In genomic region chr1:58770111-58770720, GRCm38 (mm10) we compare ENCODE assay signal across 8 mouse cellular contexts. TPM values are rescaled to one million over a fixed set of nuclear protein-coding genes. Genes with fewer than 3 reads are reported as not detected.
DNase-seq lines count a peak whose midpoint lies in the region; ATAC-seq and TF ChIP-seq lines count a peak whose summit lies in the region.
"Had no signal": no experiment of that assay in that cellular context is flagged by ENCODE, and none has a peak within 500 bp of the region (broad histone marks: within the 10 kb centered on the region; RNA-seq: fewer than 3 reads in every experiment).

No protein-coding gene starts in this region.

- peak; percentile 46 for DNase-seq in midbrain, embryonic 10.5 days (ENCODE audit: low spot score)
- DNase-seq in Patski (ENCODE audit: low read depth, low spot score) = no peak
- DNase-seq in cerebellum, postnatal 10 days = peak; percentile 75 to 83
- DNase-seq in limb, embryonic 14.5 days (ENCODE audit: low spot score) = peak; percentile 42
- DNase-seq in retina, postnatal 1 day = peak; percentile 73

- no peak overlapping the region for H3K4me3 ChIP-seq in midbrain, embryonic 10.5 days
- H3K4me3 ChIP-seq in midbrain, embryonic 16.5 days (ENCODE audit: low read depth, low read length) = no peak overlapping the region
- no peak overlapping the region for H3K4me3 ChIP-seq in hindbrain, embryonic 12.5 days
- H3K4me3 ChIP-seq in limb, embryonic 14.5 days (replicated peaks; ENCODE audit: low read length) = no peak overlapping the region
- H3K4me3 ChIP-seq: heart, embryonic 13.5 days had no signal

- H3K9ac ChIP-seq in midbrain, embryonic 16.5 days (ENCODE audit: low read depth, low read length) = no peak overlapping the region
- H3K9ac ChIP-seq in hindbrain, embryonic 12.5 days = no peak overlapping the region
- no peak overlapping the region for H3K9ac ChIP-seq in limb, embryonic 14.5 days (ENCODE audit: low read depth, low read length, severe bottlenecking)
- H3K9ac ChIP-seq: heart, embryonic 13.5 days had no signal

- H3K27ac ChIP-seq in midbrain, embryonic 10.5 days (replicated peaks) = no peak overlapping the region
- H3K27ac ChIP-seq in midbrain, embryonic 16.5 days (ENCODE audit: low read length) = no peak overlapping the region
- H3K27ac ChIP-seq in hindbrain, embryonic 12.5 days = no peak overlapping the region
- H3K27ac ChIP-seq in limb, embryonic 14.5 days (replicated peaks; ENCODE audit: low read depth, low read length) = no peak overlapping the region
- H3K27ac ChIP-seq: heart, embryonic 13.5 days had no signal

- no peaks in the 10 kb centered on the region for H3K36me3 ChIP-seq in midbrain, embryonic 10.5 days
- H3K36me3 ChIP-seq in midbrain, embryonic 16.5 days (ENCODE audit: control insufficient read depth, insufficient read depth, low read length) = no peaks in the 10 kb centered on the region
- no peaks in the 10 kb centered on the region for H3K36me3 ChIP-seq in hindbrain, embryonic 12.5 days
- no peaks in the 10 kb centered on the region for H3K36me3 ChIP-seq in limb, embryonic 14.5 days (ENCODE audit: control insufficient read depth, insufficient read depth, low read length)
- H3K36me3 ChIP-seq: heart, embryonic 13.5 days had no signal

- no peak for ATAC-seq in midbrain, embryonic 16.5 days
- no peak for ATAC-seq in Patski
- 0 out of 2 replicates have a peak, but pooled peaks have one; percentile 26 for ATAC-seq in hindbrain, embryonic 12.5 days (ENCODE audit: low FRiP score)
- 0 out of 2 replicates have a peak, but pooled peaks have one; percentile 23 for ATAC-seq in limb, embryonic 14.5 days (ENCODE audit: low FRiP score, low read depth)

- CTCF ChIA-PET in Patski (lab: Charles Lee) = no interaction called here

- TF ChIP-seq POLR2A in limb, embryonic 14.5 days (IDR thresholded peaks at IDR 0.05; ENCODE audit: borderline replicate concordance, extremely low read depth, insufficient read depth, insufficient read length) = no peak

- peaks cover 7% of the 10 kb centered on the region; the same call in 1 of the 2 replicates for H3K4me1 ChIP-seq in midbrain, embryonic 10.5 days
- H3K4me1 ChIP-seq in midbrain, embryonic 16.5 days (ENCODE audit: control insufficient read depth, insufficient read depth, low read length) = no peaks in the 10 kb centered on the region
- no peaks in the 10 kb centered on the region for H3K4me1 ChIP-seq in hindbrain, embryonic 12.5 days
- no peaks in the 10 kb centered on the region for H3K4me1 ChIP-seq in limb, embryonic 14.5 days (ENCODE audit: control insufficient read depth, insufficient read depth, low read length)
- H3K4me1 ChIP-seq: heart, embryonic 13.5 days had no signal

- no peaks in the 10 kb centered on the region for H3K27me3 ChIP-seq in midbrain, embryonic 10.5 days (ENCODE audit: low read depth, poor library complexity, severe bottlenecking)
- H3K27me3 ChIP-seq in midbrain, embryonic 16.5 days (ENCODE audit: control insufficient read depth, insufficient read depth, low read depth, low read length) = no peaks in the 10 kb centered on the region
- no peaks in the 10 kb centered on the region for H3K27me3 ChIP-seq in Patski
- H3K27me3 ChIP-seq in hindbrain, embryonic 12.5 days = no peaks in the 10 kb centered on the region
- no peaks in the 10 kb centered on the region for H3K27me3 ChIP-seq in limb, embryonic 14.5 days (ENCODE audit: control insufficient read depth, insufficient read depth, low read length)
- H3K27me3 ChIP-seq: heart, embryonic 13.5 days had no signal

- TF ChIP-seq CTCF in Patski (IDR thresholded peaks at IDR 0.05) = peak; percentile 50

- H3K4me2 ChIP-seq in midbrain, embryonic 16.5 days (ENCODE audit: low read length) = no peak overlapping the region
- no peak overlapping the region for H3K4me2 ChIP-seq in hindbrain, embryonic 12.5 days (replicated peaks)
- H3K4me2 ChIP-seq in limb, embryonic 14.5 days (replicated peaks; ENCODE audit: low read depth, low read length, severe bottlenecking) = no peak overlapping the region
- H3K4me2 ChIP-seq: heart, embryonic 13.5 days had no signal

- 25% methylated on average over 7 of the region's 7 CpGs for whole genome bisulfite sequencing in midbrain, embryonic 10.5 days
- 26% methylated on average over 7 of the region's 7 CpGs for WGBS in midbrain, embryonic 16.5 days
- WGBS in hindbrain, embryonic 12.5 days = 27% methylated on average over 7 of the region's 7 CpGs
- WGBS in limb, embryonic 14.5 days = 28% methylated on average over 7 of the region's 7 CpGs

- POLR2A ChIA-PET in Patski (lab: Charles Lee) = interaction anchor here (0.6 kb wide), 1 partner anchor 160 kb away, joined by 3 read pairs; no protein-coding TSS in a partner anchor

- no peaks in the 10 kb centered on the region for H3K9me3 ChIP-seq in midbrain, embryonic 10.5 days (replicated peaks)
- H3K9me3 ChIP-seq in midbrain, embryonic 16.5 days (replicated peaks; ENCODE audit: control insufficient read depth, low read length, poor library complexity, severe bottlenecking) = no peaks in the 10 kb centered on the region
- H3K9me3 ChIP-seq in hindbrain, embryonic 12.5 days (replicated peaks) = no peaks in the 10 kb centered on the region
- no peaks in the 10 kb centered on the region for H3K9me3 ChIP-seq in limb, embryonic 14.5 days (ENCODE audit: control insufficient read depth, low read length)
- H3K9me3 ChIP-seq: heart, embryonic 13.5 days had no signal

- in situ Hi-C loops in Patski (cut with MboI; ENCODE audit: low pct_unique_long_range_greater_than_20kb) = no loop called here

RNA-seq across cellular contexts. Expression of gene Casp8, which starts 25.0 kb away (rescaled TPM):
- 10.0 TPM in 2 replicates for polyA plus RNA-seq in midbrain, embryonic 10.5 days (2016; fragmentation: Nextera tagmentation; extraction: Ambion mirVana)
- 5.1 and 5.3 TPM in 2 replicates for polyA plus RNA-seq in midbrain, embryonic 16.5 days (2015; fragmentation: Nextera tagmentation; extraction: Ambion mirVana)
- polyA plus RNA-seq in Patski (2021) = 52.5 TPM
- 16.5 and 19.7 TPM in 2 replicates for polyA plus RNA-seq in hindbrain, embryonic 12.5 days (2016; fragmentation: Nextera tagmentation; extraction: Ambion mirVana)
- 9.1 and 14.8 TPM in 2 replicates for polyA plus RNA-seq in limb, embryonic 14.5 days (2012; rRNA removed)
- 25.3 and 27.3 TPM in 2 replicates for polyA plus RNA-seq in limb, embryonic 14.5 days (2014; fragmentation: Nextera tagmentation; extraction: Ambion mirVana)

RNA-seq across cellular contexts. Expression of gene Cflar, which starts 58.9 kb away (rescaled TPM):
- 24.5 and 28.7 TPM in 2 replicates for polyA plus RNA-seq in midbrain, embryonic 10.5 days (2016; fragmentation: Nextera tagmentation; extraction: Ambion mirVana)
- 11.1 and 19.9 TPM in 2 replicates for polyA plus RNA-seq in midbrain, embryonic 16.5 days (2015; fragmentation: Nextera tagmentation; extraction: Ambion mirVana)
- 73.1 TPM for polyA plus RNA-seq in Patski (2021)
- polyA plus RNA-seq in hindbrain, embryonic 12.5 days (2016; fragmentation: Nextera tagmentation; extraction: Ambion mirVana) = 22.6 and 23.5 TPM in 2 replicates
- polyA plus RNA-seq in limb, embryonic 14.5 days (2012; rRNA removed) = 28.9 and 30.9 TPM in 2 replicates
- polyA plus RNA-seq in limb, embryonic 14.5 days (2014; fragmentation: Nextera tagmentation; extraction: Ambion mirVana) = 34.1 and 37.2 TPM in 2 replicates

Comparison
In these comparisons a context has a peak if more than half of its experiments do, and no peak if none do; other contexts are left out.
1. ATAC-seq: peak in hindbrain, embryonic 12.5 days (single experiment) and limb, embryonic 14.5 days (single experiment); none in midbrain, embryonic 16.5 days (single experiment) and Patski (single experiment).